Mouse (Mus musculus) kidney, embryonic 16.5 days (tissue): Measurements from ENCODE around the gene Gpc6. TPM values are rescaled to one million over a fixed set of nuclear protein-coding genes. Genes with fewer than 3 reads are reported as not detected.

Experiments used
- ATAC-seq: fragments of 200-750 bp; cut with Nextera tagmentation; 2 replicates; pipeline ENCODE4 v1.8.0; 2017; ENCODE audit warnings: moderate TSS enrichment; ENCODE audit not compliant: low FRiP score, low TSS enrichment
- H3K27ac ChIP-seq: fragments of 300-500 bp; sonication (generic); 2 replicates; pipeline ENCODE4 v1.5.1; 2014; ENCODE audit warnings: low read length
- H3K27me3 ChIP-seq: fragments of 300-500 bp; sonication (generic); 2 replicates; pipeline ENCODE4 v1.6.1; 2014; ENCODE audit warnings: low read length, control low read depth, mixed read lengths; ENCODE audit not compliant: insufficient read depth
- H3K36me3 ChIP-seq: fragments of 300-500 bp; sonication (generic); 2 replicates; pipeline ENCODE4 v1.6.1; 2014; ENCODE audit warnings: low read length, control low read depth, mixed read lengths; ENCODE audit not compliant: insufficient read depth
- H3K4me1 ChIP-seq: fragments of 300-500 bp; sonication (generic); 2 replicates; pipeline ENCODE4 v1.6.1; 2014; ENCODE audit warnings: low read length, control low read depth, mixed read lengths; ENCODE audit not compliant: insufficient read depth
- H3K4me2 ChIP-seq: fragments of 300-500 bp; sonication (generic); replicated peaks from 2 replicates; pipeline ENCODE4 v1.6.1; 2014; ENCODE audit warnings: low read depth, low read length
- H3K4me3 ChIP-seq: fragments of 300-500 bp; sonication (generic); 2 replicates; pipeline ENCODE4 v1.5.1; 2014; ENCODE audit warnings: mild to moderate bottlenecking, low read length
- H3K9ac ChIP-seq: fragments of 300-500 bp; sonication (generic); replicated peaks from 2 replicates; pipeline ENCODE4 v1.6.1; 2014; ENCODE audit warnings: low read length
- H3K9me3 ChIP-seq: fragments of 300-500 bp; sonication (generic); 2 replicates; pipeline ENCODE4 v1.6.1; 2016; ENCODE audit warnings: low read length, control low read depth
- WGBS: fragments of 180-500 bp; shearing (Covaris S2); extraction: QIAGEN DNeasy Blood & Tissue Kit; methylation state at CpG from one replicate; pipeline ENCODE4 v1.1.7; 2014; 5-methylcytosine and 5-hydroxymethylcytosine counted together
- polyA plus RNA-seq: library from polyadenylated mRNA; unstranded; fragments of >200 nt; fragmentation: Nextera tagmentation; extraction: Ambion mirVana; gene quantifications from 2 replicates; pipeline ENCODE4 v1.2.1, GENCODE M21; 2015

Gene Gpc6
- polyA plus RNA-seq, 1 experiment from 2014 or later: 62.7 TPM

DNA sequence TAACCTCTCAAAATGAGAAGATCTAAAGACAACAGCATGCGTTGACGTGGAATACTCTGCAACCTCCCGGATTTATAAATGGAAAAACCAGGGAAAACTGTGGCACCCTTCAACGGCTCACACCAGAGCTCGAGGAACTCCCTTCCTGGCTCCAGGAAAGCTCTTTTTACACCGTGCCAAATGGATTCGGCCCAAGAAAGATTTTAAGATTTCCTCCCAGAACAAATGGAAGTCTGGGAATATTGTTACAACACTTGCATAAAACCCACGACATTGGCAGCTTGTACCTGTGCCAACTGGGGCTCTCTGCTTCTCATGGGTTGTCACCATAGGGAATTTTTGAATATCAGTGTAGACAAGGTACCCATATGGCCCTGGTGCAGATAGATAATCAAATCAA is 647.1 kb downstream of the Gpc6 start:
- no peaks in the 10 kb centered on the region for H3K27me3 ChIP-seq
- no peak overlapping the region for H3K9ac ChIP-seq
- no peak overlapping the region for H3K27ac ChIP-seq
- H3K4me1 ChIP-seq: no peaks in the 10 kb centered on the region
- H3K36me3 ChIP-seq: no peaks in the 10 kb centered on the region
- WGBS: 70% methylated on average over 8 of the region's 8 CpGs
- H3K4me2 ChIP-seq: no peak overlapping the region
- no peaks in the 10 kb centered on the region for H3K9me3 ChIP-seq
- no peak for ATAC-seq
- no peak overlapping the region for H3K4me3 ChIP-seq

DNA sequence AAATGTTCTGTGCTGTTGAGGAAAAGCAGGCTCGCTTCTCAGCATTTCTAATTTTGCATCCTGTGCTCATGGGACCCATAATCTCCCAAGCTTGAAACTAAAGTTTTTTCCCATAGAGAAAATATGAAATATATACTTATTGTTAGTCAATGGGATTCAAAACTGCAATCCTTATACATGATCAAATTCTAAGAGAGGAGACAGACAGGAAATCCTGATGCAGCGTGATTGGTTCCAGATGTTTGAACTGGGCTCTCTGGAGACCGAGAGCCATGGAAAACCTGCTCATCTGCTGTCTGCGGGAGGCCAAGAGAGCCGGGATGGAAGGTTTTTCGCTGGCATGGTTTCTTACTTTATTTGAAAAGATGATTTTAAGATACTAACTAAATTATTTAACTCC is 649.1 kb downstream of the Gpc6 start:
- no peaks in the 10 kb centered on the region for H3K27me3 ChIP-seq
- no peak for ATAC-seq
- H3K27ac ChIP-seq: no peak overlapping the region
- H3K36me3 ChIP-seq: no peaks in the 10 kb centered on the region
- H3K9ac ChIP-seq: no peak overlapping the region
- H3K9me3 ChIP-seq: no peaks in the 10 kb centered on the region
- no peak overlapping the region for H3K4me2 ChIP-seq
- no peak overlapping the region for H3K4me3 ChIP-seq
- 90% methylated on average over 6 of the region's 6 CpGs for WGBS
- no peaks in the 10 kb centered on the region for H3K4me1 ChIP-seq

DNA sequence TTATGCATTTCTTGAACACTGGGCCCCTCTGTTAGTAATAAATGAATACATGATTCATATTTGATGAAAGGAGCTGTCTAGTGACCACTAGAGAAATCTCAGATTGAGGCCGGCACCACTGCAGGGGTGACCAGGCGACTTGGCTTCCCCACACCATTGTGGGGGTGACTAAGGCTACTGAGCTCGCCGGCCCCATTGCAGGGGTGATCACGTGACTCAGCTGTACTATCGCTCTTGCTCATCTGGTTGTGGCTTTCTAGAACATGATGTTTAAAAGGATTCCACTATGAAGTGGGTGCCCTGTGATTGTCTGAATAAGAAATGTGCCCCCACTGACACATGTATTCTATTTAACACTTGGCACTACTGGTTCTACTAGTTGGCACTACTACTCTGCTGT is 656.6 kb downstream of the Gpc6 start:
- Histone ChIP-seq H3K4me1 (no peaks in the 10 kb centered on the region), H3K36me3 (no peaks in the 10 kb centered on the region), H3K4me2 (no peak overlapping the region), H3K4me3 (no peak overlapping the region), H3K9me3 (no peaks in the 10 kb centered on the region), H3K9ac (no peak overlapping the region), H3K27me3 (no peaks in the 10 kb centered on the region), H3K27ac (no peak overlapping the region)
- WGBS: 93% methylated on average over 6 of the region's 6 CpGs
- no peak for ATAC-seq

DNA sequence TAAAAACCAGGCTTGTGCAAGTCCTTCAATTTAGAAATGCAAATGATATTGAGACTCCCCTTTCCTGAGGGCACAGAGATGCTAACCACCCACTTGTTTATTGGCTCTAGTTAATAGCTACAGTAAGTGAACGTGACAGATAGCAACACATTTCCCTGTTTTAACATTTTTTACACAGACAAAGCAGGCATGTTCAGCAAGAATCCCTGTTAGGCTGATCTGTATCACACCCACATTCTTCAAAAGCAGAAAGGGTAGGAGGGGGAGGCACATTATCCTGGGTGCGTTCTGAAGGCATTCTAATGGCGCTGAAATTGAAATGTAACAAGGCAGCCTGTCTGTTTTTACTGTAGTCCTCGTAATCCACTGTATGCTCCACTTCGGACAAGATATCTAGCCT is 674.6 kb downstream of the Gpc6 start:
- 68% methylated on average over 5 of the region's 5 CpGs for WGBS
- no peak overlapping the region for H3K4me3 ChIP-seq

DNA sequence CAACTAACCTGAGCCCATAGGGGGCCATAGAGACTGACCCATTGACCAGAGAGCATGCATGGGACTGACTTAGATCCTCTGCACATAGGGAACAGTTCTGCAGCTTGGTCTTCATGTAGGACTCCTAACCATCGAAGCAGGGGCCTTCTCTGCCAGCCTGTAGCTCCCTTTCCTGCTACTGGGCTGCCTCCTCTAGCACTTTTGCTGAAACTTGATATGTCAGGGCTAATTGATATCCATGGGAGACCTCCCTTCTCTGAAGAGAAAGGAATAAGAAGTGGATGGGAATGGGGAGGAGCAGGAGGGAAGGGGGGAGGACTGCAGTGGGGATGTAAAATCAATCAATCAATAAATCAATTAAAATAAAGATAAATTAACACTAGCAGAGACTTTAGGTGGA is 678.7 kb downstream of the Gpc6 start:
- ATAC-seq: peak; percentile 49; the same call in 1 of the 2 replicates
- Histone ChIP-seq H3K4me3 (no peak overlapping the region), H3K36me3 (no peaks in the 10 kb centered on the region), H3K4me1 (no peaks in the 10 kb centered on the region), H3K4me2 (no peak overlapping the region), H3K9me3 (no peaks in the 10 kb centered on the region), H3K27me3 (no peaks in the 10 kb centered on the region), H3K9ac (no peak overlapping the region), H3K27ac (no peak overlapping the region)
- 27% methylated on average over 1 of the region's 1 CpGs for WGBS

More for the DNA sequence above, 674.6 kb downstream of the Gpc6 start:
- Histone ChIP-seq H3K4me2 (no peak overlapping the region), H3K36me3 (no peaks in the 10 kb centered on the region), H3K27ac (no peak overlapping the region), H3K4me1 (no peaks in the 10 kb centered on the region), H3K9me3 (no peaks in the 10 kb centered on the region), H3K27me3 (no peaks in the 10 kb centered on the region), H3K9ac (no peak overlapping the region)
- no peak for ATAC-seq

DNA sequence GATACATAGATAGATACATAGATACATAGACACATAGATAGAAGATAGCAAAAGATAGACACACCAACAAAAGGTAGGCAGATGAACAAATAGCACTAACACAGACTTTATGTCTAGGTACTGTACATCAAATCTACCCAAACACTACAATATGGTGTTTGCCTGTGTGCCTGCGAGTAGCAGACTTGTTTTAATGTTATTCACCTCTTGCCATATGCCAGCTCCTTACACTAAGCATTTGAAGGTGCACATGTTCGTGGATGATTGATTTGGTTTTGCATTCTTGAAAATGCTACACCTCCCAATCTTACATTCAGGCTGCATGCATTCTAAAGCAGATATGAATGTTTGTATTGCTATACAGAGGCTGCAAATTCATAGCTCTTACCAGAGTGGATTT is 680.6 kb downstream of the Gpc6 start:
- Histone ChIP-seq H3K4me1 (no peaks in the 10 kb centered on the region), H3K36me3 (no peaks in the 10 kb centered on the region), H3K27me3 (no peaks in the 10 kb centered on the region), H3K4me3 (no peak overlapping the region), H3K9ac (no peak overlapping the region), H3K9me3 (peaks cover 7% of the 10 kb centered on the region; the same call in 1 of the 2 replicates), H3K27ac (no peak overlapping the region), H3K4me2 (no peak overlapping the region)
- 74% methylated on average over 2 of the region's 2 CpGs for WGBS
- no peak for ATAC-seq

DNA sequence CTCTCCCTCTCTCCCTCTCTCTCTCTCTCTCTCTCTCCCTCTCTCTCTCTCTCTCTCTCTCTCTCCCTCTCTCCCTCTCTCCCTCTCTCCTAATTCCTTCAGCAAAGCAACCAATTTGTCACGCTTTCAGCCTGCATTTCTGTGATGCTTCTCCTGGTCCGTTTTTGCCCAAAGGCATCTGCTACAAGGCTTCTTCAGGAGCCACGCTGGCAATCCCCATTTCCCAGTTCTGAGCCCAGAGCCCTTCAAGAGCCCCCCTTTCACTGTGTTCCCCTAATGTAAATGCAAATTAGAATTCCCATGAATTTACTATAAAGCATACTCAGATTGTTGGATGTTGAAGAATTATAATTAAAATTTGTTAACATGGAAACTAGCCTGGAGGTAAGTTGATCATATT is 686.0 kb downstream of the Gpc6 start:
- 82% methylated on average over 3 of the region's 3 CpGs for WGBS

DNA sequence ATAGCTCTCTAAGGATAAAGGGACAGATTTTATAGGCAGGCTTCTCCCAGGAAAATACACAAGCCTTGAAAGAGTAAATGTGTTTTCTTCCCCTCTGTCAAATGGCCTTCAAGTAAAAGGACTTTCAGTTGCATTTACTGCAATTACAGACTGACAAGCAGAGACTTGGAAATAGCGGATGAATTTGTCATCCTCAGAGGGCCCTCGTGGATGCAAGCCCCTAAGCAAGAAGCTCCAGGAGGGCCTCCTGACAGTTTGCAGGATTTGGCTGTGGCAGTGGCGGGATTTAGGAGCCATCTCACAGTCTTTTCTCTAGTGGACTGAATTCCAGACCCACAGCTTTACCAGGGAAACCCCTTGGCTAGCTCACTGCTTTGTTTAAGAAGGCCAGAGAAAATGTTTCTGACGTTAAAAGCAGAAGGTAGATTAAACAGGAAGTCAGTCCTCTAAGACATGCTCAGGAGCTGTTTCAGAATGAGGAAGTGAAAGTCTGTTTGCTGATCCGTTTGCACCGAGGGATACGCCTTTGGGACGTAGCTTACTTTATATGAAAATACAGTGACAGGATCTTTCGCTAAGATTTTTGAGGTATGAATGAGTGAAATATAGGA is 700.1 kb downstream of the Gpc6 start:
- no peak for ATAC-seq
- Histone ChIP-seq H3K27ac (no peak overlapping the region), H3K4me3 (no peak overlapping the region), H3K9me3 (no peaks in the 10 kb centered on the region), H3K36me3 (no peaks in the 10 kb centered on the region), H3K9ac (no peak overlapping the region), H3K27me3 (no peaks in the 10 kb centered on the region), H3K4me2 (no peak overlapping the region), H3K4me1 (no peaks in the 10 kb centered on the region)
- 72% methylated on average over 9 of the region's 9 CpGs for WGBS

More for the DNA sequence above, 686.0 kb downstream of the Gpc6 start:
- no peak overlapping the region for H3K4me2 ChIP-seq
- H3K4me1 ChIP-seq: no peaks in the 10 kb centered on the region
- H3K27ac ChIP-seq: no peak overlapping the region
- no peak for ATAC-seq
- no peak overlapping the region for H3K9ac ChIP-seq
- H3K9me3 ChIP-seq: peaks cover 7% of the 10 kb centered on the region; the same call in 1 of the 2 replicates
- H3K27me3 ChIP-seq: no peaks in the 10 kb centered on the region
- H3K4me3 ChIP-seq: no peak overlapping the region
- H3K36me3 ChIP-seq: no peaks in the 10 kb centered on the region

DNA sequence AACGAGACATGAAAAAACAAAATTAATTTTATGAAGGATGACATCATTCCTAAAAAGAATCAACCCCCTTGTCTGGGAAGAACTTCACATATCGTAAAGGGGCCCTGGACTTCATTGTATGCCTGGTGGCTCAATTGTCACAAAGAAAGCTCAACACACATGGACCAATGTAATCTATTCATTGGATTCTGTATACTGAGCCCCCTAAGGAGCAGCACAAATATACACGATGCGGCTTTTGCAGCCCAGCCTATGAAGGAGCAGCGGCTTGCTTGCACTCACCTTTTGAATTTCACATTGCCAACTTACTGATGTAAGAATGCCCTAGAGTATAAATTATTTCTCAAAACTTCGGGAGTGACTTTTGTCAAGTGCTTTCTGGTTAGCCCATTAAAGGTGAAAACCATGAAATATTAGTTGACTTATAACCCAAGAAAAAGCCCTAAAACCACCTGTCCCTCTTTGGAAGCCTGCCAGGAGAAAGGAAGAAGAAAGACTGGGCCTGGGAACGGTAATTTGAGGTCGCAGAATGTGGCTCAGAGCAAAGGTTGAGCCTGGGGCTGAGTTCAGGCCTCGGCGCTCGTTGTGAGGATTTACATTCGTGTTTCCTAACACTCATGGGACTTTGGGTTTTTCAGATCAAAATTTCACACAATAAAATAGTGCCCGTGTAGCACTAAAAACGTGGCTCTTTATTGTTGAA is 709.3 kb downstream of the Gpc6 start:
- H3K9me3 ChIP-seq: no peaks in the 10 kb centered on the region
- no peak overlapping the region for H3K9ac ChIP-seq
- no peak overlapping the region for H3K27ac ChIP-seq
- H3K4me3 ChIP-seq: no peak overlapping the region
- no peaks in the 10 kb centered on the region for H3K36me3 ChIP-seq
- no peak for ATAC-seq
- 54% methylated on average over 14 of the region's 14 CpGs for WGBS
- H3K4me1 ChIP-seq: peaks cover 3% of the 10 kb centered on the region; the same call in 1 of the 2 replicates
- H3K27me3 ChIP-seq: no peaks in the 10 kb centered on the region
- H3K4me2 ChIP-seq: no peak overlapping the region

DNA sequence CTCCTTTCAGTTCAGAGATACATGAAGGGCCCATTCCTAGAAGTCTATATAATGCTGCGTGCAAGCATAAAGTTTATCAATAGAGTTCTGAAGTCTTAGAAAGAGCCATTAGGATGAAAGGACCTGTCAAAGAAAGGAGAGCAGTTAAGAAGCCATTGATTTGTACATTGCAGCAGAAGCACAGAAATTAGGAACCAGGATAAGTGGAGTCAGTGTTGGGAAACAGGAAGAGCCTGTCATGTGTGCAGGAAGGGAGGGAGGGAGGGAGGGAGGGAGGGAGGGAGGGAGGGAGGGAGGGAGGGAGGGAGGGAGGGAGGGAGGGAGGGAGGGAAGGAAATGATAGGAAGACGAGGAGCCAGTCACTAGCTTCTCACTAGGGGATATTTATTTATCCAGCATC is 716.7 kb downstream of the Gpc6 start:
- Histone ChIP-seq H3K9me3 (no peaks in the 10 kb centered on the region), H3K36me3 (no peaks in the 10 kb centered on the region), H3K4me1 (no peaks in the 10 kb centered on the region), H3K9ac (no peak overlapping the region), H3K27me3 (no peaks in the 10 kb centered on the region), H3K4me3 (no peak overlapping the region), H3K4me2 (no peak overlapping the region), H3K27ac (no peak overlapping the region)
- ATAC-seq: no peak
- WGBS: 67% methylated on average over 2 of the region's 2 CpGs
